Comparison of ENCODE assay signal across 10 mouse cellular contexts in the genomic region with DNA sequence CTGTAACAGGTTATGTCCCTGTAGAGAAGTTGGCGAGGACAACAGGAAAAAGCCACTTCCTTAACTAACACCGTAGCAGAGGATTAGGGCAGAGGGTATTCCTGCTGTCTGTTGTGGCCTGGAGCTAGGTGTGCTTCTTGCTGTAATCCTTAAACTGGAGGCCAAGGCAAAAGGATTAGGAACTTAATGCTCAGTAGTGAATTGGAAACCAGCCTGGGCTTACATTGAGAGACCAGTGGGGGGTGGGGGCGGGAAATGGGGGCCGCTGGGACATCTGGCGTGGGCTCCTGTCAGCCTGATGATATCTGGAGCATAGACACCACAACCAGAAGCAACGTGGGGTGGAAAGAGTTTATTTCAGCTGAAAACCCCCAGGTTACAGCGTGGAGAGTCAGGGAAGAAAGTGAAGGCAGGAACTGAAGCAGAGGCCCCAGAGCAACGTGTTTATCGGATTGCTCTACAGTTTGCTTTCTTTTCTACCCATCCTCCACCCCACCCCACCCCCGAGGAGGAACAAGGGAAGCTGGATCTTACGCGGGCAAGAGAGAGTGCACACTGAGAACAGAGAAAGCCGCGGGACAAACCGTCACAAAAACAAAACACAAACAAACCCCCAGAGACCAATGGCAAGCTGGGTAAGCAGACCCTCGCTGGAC. TPM values are rescaled to one million over a fixed set of nuclear protein-coding genes. Genes with fewer than 3 reads are reported as not detected.
DNase-seq lines count a peak whose midpoint lies in the region; ATAC-seq lines count a peak whose summit lies in the region.
"Had no signal": no experiment of that assay in that cellular context is flagged by ENCODE, and none has a peak within 500 bp of the region (broad histone marks: within the 10 kb centered on the region; RNA-seq: fewer than 3 reads in every experiment).

No protein-coding gene starts in this region.

- peak overlapping the region; percentile 40 for H3K4me3 ChIP-seq in heart, embryonic 15.5 days
- H3K4me3 ChIP-seq in embryonic facial prominence, embryonic 10.5 days: peak overlapping the region; percentile 48
- H3K4me3 ChIP-seq in midbrain, embryonic 14.5 days (replicated peaks; ENCODE audit: low read depth, low read length): 0 out of 2 replicates have a peak overlapping the region, but pooled peaks have one; percentile 7

- no peaks in the 10 kb centered on the region for H3K27me3 ChIP-seq in heart, embryonic 15.5 days
- H3K27me3 ChIP-seq in embryonic facial prominence, embryonic 10.5 days (replicated peaks; ENCODE audit: low read depth, poor library complexity, severe bottlenecking): 0 out of 2 replicates have a peak, but pooled peaks cover 4% of the 10 kb centered on the region
- H3K27me3 ChIP-seq in midbrain, embryonic 14.5 days (ENCODE audit: control insufficient read depth, insufficient read depth, low read length): no peaks in the 10 kb centered on the region
- H3K27me3 ChIP-seq: Patski had no signal

- 7% methylated on average over 16 of the region's 16 CpGs for WGBS in heart, embryonic 15.5 days
- WGBS in embryonic facial prominence, embryonic 10.5 days: 4% methylated on average over 16 of the region's 16 CpGs
- 3% methylated on average over 16 of the region's 16 CpGs for WGBS in midbrain, embryonic 14.5 days

- peak overlapping the region; percentile 51 for H3K9ac ChIP-seq in heart, embryonic 15.5 days
- peak overlapping the region; percentile 31; the same call in 1 of the 2 replicates for H3K9ac ChIP-seq in midbrain, embryonic 14.5 days (replicated peaks; ENCODE audit: low read length)

- intact Hi-C loops in heart, postnatal 14 days (cut with DNase I): loop anchor here (2.0 to 10.0 kb wide), 3 partner anchors 20 to 264 kb away; a partner anchor contains a TSS

- ATAC-seq in heart, embryonic 15.5 days (replicated peaks; ENCODE audit: insufficient number of reproducible peaks, insufficient read depth, low FRiP score, low read depth): no peak; the same call in 1 of the 2 replicates
- ATAC-seq in midbrain, embryonic 14.5 days (ENCODE audit: low FRiP score, low TSS enrichment): no peak
- ATAC-seq: Patski had no signal

- H3K27ac ChIP-seq in heart, embryonic 15.5 days: peak overlapping the region; percentile 58
- H3K27ac ChIP-seq in embryonic facial prominence, embryonic 10.5 days (replicated peaks): peak overlapping the region; percentile 78
- no peak overlapping the region for H3K27ac ChIP-seq in midbrain, embryonic 14.5 days (replicated peaks; ENCODE audit: low read depth, low read length)

- H3K36me3 ChIP-seq in heart, embryonic 15.5 days: no peaks in the 10 kb centered on the region
- H3K36me3 ChIP-seq in embryonic facial prominence, embryonic 10.5 days (replicated peaks): no peaks in the 10 kb centered on the region
- no peaks in the 10 kb centered on the region for H3K36me3 ChIP-seq in midbrain, embryonic 14.5 days (ENCODE audit: control insufficient read depth, insufficient read depth, low read length)

- no peaks in the 10 kb centered on the region for H3K9me3 ChIP-seq in heart, embryonic 15.5 days (replicated peaks)
- no peaks in the 10 kb centered on the region for H3K9me3 ChIP-seq in embryonic facial prominence, embryonic 10.5 days
- no peaks in the 10 kb centered on the region for H3K9me3 ChIP-seq in midbrain, embryonic 14.5 days (ENCODE audit: control insufficient read depth, low read length)

- no peak for DNase-seq in heart, postnatal 14 days
- DNase-seq in embryonic facial prominence, embryonic 10.5 days (ENCODE audit: low spot score): peak; percentile 39
- peak; percentile 65 for DNase-seq in induced T-regulatory cell, adult 2 months (ENCODE audit: low read depth)
- DNase-seq in midbrain, embryonic 14.5 days: peak; percentile 51
- DNase-seq in urinary bladder, adult 18-20 months (ENCODE audit: low spot score in 2 of 2): no peak
- no peak for DNase-seq in cerebellum, adult 9-11 months
- no peak for DNase-seq in cerebellum, adult 9-10 months

- H3K4me1 ChIP-seq in heart, embryonic 15.5 days (replicated peaks): peaks cover 10% of the 10 kb centered on the region
- H3K4me1 ChIP-seq in embryonic facial prominence, embryonic 10.5 days: peaks cover 29% of the 10 kb centered on the region
- peaks cover 6% of the 10 kb centered on the region; the same call in 1 of the 2 replicates for H3K4me1 ChIP-seq in midbrain, embryonic 14.5 days (ENCODE audit: control insufficient read depth, insufficient read depth, low read length)

- peak overlapping the region; percentile 65 for H3K4me2 ChIP-seq in heart, embryonic 15.5 days
- H3K4me2 ChIP-seq in midbrain, embryonic 14.5 days (ENCODE audit: low read length): peak overlapping the region; percentile 41

RNA-seq across cellular contexts. Expression of a gene that starts 18.9 kb away (rescaled TPM):
- polyA plus RNA-seq in heart, embryonic 15.5 days (2015; fragmentation: Nextera tagmentation; extraction: Ambion mirVana): 32.1 and 45.0 TPM in 2 replicates
- 10 to 100 TPM; 14.1 to 15.9 TPM for total RNA-seq in heart, postnatal 14 days (2021)
- polyA plus RNA-seq in embryonic facial prominence, embryonic 10.5 days (2016; fragmentation: Nextera tagmentation; extraction: Ambion mirVana): 68.6 and 69.4 TPM in 2 replicates
- polyA plus RNA-seq in midbrain, embryonic 14.5 days (2014; fragmentation: Nextera tagmentation; extraction: Ambion mirVana): 23.6 and 28.4 TPM in 2 replicates

RNA-seq across cellular contexts. Expression of a gene that starts 20.0 kb away (rescaled TPM):
- polyA plus RNA-seq in heart, embryonic 15.5 days (2015; fragmentation: Nextera tagmentation; extraction: Ambion mirVana): 2.7 and 2.8 TPM in 2 replicates
- 1 to 10 TPM; 1.7 to 2.4 TPM for total RNA-seq in heart, postnatal 14 days (2021)
- 0.33 and 0.62 TPM in 2 replicates for polyA plus RNA-seq in embryonic facial prominence, embryonic 10.5 days (2016; fragmentation: Nextera tagmentation; extraction: Ambion mirVana)
- polyA plus RNA-seq in midbrain, embryonic 14.5 days (2014; fragmentation: Nextera tagmentation; extraction: Ambion mirVana): 0.18 and 0.21 TPM in 2 replicates
- polyA plus RNA-seq: Patski had no signal

RNA-seq across cellular contexts. Expression of a gene that starts 26.1 kb away (rescaled TPM):
- 203 and 218 TPM in 2 replicates for polyA plus RNA-seq in heart, embryonic 15.5 days (2015; fragmentation: Nextera tagmentation; extraction: Ambion mirVana)
- 100 to 1,000 TPM; 222 to 244 TPM for total RNA-seq in heart, postnatal 14 days (2021)
- 206 and 216 TPM in 2 replicates for polyA plus RNA-seq in embryonic facial prominence, embryonic 10.5 days (2016; fragmentation: Nextera tagmentation; extraction: Ambion mirVana)
- 113 and 151 TPM in 2 replicates for polyA plus RNA-seq in midbrain, embryonic 14.5 days (2014; fragmentation: Nextera tagmentation; extraction: Ambion mirVana)

RNA-seq across cellular contexts. Expression of a gene that starts 39.0 kb away (rescaled TPM):
- 119 and 143 TPM in 2 replicates for polyA plus RNA-seq in heart, embryonic 15.5 days (2015; fragmentation: Nextera tagmentation; extraction: Ambion mirVana)
- 10 to 100 TPM; 53.5 to 58.1 TPM for total RNA-seq in heart, postnatal 14 days (2021)
- polyA plus RNA-seq in embryonic facial prominence, embryonic 10.5 days (2016; fragmentation: Nextera tagmentation; extraction: Ambion mirVana): 201 and 221 TPM in 2 replicates
- 268 and 318 TPM in 2 replicates for polyA plus RNA-seq in midbrain, embryonic 14.5 days (2014; fragmentation: Nextera tagmentation; extraction: Ambion mirVana)

RNA-seq across cellular contexts. Expression of a gene that starts 40.4 kb away (rescaled TPM):
- polyA plus RNA-seq in heart, embryonic 15.5 days (2015; fragmentation: Nextera tagmentation; extraction: Ambion mirVana): 0.50 and 7.6 TPM in 2 replicates
- total RNA-seq in heart, postnatal 14 days (2021): under 1 TPM in 1 of 2 experiments, not detected in 1; 0.39 TPM
- not detected in 2 replicates for polyA plus RNA-seq in embryonic facial prominence, embryonic 10.5 days (2016; fragmentation: Nextera tagmentation; extraction: Ambion mirVana)
- polyA plus RNA-seq in midbrain, embryonic 14.5 days (2014; fragmentation: Nextera tagmentation; extraction: Ambion mirVana): not detected in 2 replicates
- total RNA-seq: neutrophil, adult 5-6 weeks had no signal
- polyA plus RNA-seq: Patski had no signal

Comparison
In these comparisons a context has a peak if more than half of its experiments do, and no peak if none do; other contexts are left out.
1. DNase-seq: peak in embryonic facial prominence, embryonic 10.5 days (single experiment), induced T-regulatory cell, adult 2 months (single experiment) and midbrain, embryonic 14.5 days (single experiment); none in heart, postnatal 14 days (0 of 2), urinary bladder, adult 18-20 months (0 of 2), cerebellum, adult 9-11 months (single experiment) and cerebellum, adult 9-10 months (single experiment).
2. Peak in every context shown above with its lines, with median percentiles within 50 percentile points of each other: H3K4me3 ChIP-seq.